Mouse (Mus musculus) layer of hippocampus, adult 6 months (tissue): ENCODE data around the gene Itch. TPM values are rescaled to one million over a fixed set of nuclear protein-coding genes. Genes with fewer than 3 reads are reported as not detected.

Experiments
- long read RNA-seq, 2 experiments: library from polyadenylated mRNA; unstranded; transcript quantifications; one replicate each; pipeline ENCODE4 v2.0.0; 2019 to 2020
- polyA plus RNA-seq: library from polyadenylated mRNA; unstranded; fragments of <200 nt; fragmentation: Nextera tagmentation; gene quantifications from 2 replicates; pipeline ENCODE4 v1.2.3, GENCODE M21; 2021

The Itch gene
- 14.9 and 19.7 TPM in 2 replicates for polyA plus RNA-seq
- long read RNA-seq, experiment 1, full-length matches to known transcripts, result 1 of 25 reads
- long read RNA-seq, experiment 1, partial matches to known transcripts, result 5 of 25 reads
- long read RNA-seq, experiment 1, other reads (novel, unspliced or antisense), result 19 of 25 reads
- long read RNA-seq, experiment 2, full-length matches to known transcripts, result 68 of 103 reads
- long read RNA-seq, experiment 2, partial matches to known transcripts, result 12 of 103 reads
- long read RNA-seq, experiment 2, other reads (novel, unspliced or antisense), result 23 of 103 reads

DNA sequence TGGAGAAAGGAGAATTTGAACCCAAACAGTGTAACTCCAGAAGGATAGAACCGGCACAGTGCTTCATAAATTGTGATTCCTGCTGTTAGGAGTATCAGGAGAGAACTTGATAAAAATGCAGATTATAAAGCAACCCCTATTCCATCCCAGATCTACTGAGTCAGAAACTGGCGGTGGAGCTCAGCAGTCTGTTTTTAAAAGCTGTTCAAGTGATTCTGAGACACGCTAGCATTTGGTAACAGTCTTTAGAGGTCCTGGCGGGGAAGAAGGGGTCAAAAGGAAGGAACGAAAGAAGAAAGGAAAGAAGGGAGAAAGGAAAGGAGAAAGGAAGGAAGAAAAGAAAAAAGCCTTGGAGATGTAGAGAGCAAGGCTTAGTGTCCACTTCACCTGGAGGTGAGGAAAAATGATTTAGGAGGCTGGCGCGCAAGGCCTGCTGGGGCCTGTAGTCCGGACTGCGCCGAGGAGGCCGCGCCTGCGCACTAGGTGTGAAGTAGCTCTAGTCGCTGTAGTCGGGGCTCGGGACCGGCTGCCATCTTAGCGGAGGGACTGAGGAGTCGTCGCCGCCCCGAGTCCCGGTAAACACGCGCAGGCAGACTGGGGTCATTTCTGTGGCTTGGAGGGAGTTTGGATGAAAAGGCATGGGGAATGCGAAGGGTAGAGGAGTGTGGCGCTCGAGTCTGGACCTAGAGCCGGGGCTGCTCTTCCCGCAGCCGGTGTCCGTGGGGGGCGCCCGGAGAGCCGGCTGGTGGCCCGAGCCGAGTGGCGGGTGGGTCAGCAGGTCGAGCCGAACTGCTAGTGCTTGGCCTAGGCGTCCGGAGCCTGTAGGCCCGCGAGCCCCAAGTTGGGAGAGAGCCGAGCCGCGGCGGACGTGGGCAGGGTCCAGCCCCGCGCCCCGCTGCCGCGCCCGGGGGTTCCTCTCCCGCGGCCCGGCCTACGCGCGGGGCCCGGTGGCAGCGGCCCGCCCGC, at the start of gene Itch:
TSS of gene Itch (plus strand) at position 499 of the 966 bp plus-strand sequence.

DNA sequence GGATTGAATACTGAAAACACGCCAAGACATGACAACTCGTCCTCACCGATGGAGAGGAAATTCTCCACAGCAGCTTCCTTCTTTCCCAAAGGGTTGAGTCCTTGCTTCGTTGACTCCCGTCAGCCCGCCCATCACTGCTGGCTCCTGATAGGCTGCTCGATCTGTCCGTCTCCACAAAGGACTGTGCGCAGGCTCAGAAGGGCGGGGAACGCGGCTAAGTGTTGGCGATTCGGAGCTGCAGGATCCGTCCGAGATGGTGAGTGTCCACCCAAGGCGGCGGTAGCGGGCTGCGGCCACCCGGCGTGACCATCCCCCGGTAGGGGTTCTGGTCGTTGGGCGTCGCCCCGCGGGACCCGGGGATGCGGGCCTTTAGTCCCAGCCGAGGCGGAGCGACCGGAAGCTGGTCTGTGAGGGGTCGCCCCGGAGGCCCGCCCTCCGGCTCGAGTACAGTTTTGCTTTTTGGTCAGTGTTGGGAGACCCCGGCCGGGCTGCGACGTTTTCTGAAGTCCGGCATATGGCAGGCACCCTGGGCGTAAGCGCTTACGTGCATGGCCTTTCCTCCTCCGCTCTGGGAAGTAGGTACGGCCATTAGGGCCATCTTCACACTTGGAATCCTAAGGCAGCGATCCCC, 103.2 kb downstream of the Itch start, which contains the start of gene Dynlrb1:
TSS of gene Dynlrb1 (plus strand) at position 172 of the 631 bp plus-strand sequence.

GRCm38 (mm10) chr2:155276195-155276594, 142.9 kb downstream of the Itch start, which contains the start of gene Map1lc3a:
Gene Map1lc3a, plus strand, starts transcription at chr2:155276297.

Other genes with a start within 250 kb of the Itch start
- gene Eif2s2, start 240.6 kb upstream of the Itch start, polyA plus RNA-seq, result 70.0 and 80.0 TPM in 2 replicates
- not detected in 2 replicates for gene Gm14226, start 115.2 kb upstream of the Itch start, polyA plus RNA-seq
- 25.4 and 27.3 TPM in 2 replicates for gene Ahcy, start 59.0 kb upstream of the Itch start, polyA plus RNA-seq
- 730 and 774 TPM in 2 replicates for gene Dynlrb1, start 103.0 kb downstream of the Itch start, polyA plus RNA-seq
- 789 and 886 TPM in 2 replicates for gene Map1lc3a, start 142.8 kb downstream of the Itch start, polyA plus RNA-seq
- 12.1 and 12.5 TPM in 2 replicates for gene Pigu, start 223.9 kb downstream of the Itch start, polyA plus RNA-seq
- gene Trp53inp2, start 247.6 kb downstream of the Itch start, polyA plus RNA-seq, result 114 and 153 TPM in 2 replicates